Mouse (Mus musculus) kidney, adult 2 months (tissue): Measurements from ENCODE around the gene Figla. TPM values are rescaled to one million over a fixed set of nuclear protein-coding genes. Genes with fewer than 3 reads are reported as not detected.
"Not testable (repeated sequence)": the region's sequence is repeated elsewhere in the genome, so short reads cannot be mapped to it uniquely, and the experiment has no call there.

Experiments
- DNase-seq: peaks from one replicate; pipeline ENCODE4 v3.0.0; 2021
- H3K27ac ChIP-seq: fragments of 200-500 bp; 2 replicates; pipeline ENCODE4 v1.5.1; 2012; ENCODE audit warnings: low read depth, low read length, control low read depth, inconsistent platforms; ENCODE audit not compliant: insufficient read depth
- H3K27me3 ChIP-seq: fragments of 200-500 bp; replicated peaks from 2 replicates; pipeline ENCODE4 v1.6.1; 2012; ENCODE audit warnings: mild to moderate bottlenecking, moderate library complexity, low read length, inconsistent platforms; ENCODE audit not compliant: control insufficient read depth, insufficient read depth
- H3K36me3 ChIP-seq: fragments of 200-500 bp; 2 replicates; pipeline ENCODE4 v1.6.1; 2012; ENCODE audit warnings: mild to moderate bottlenecking, moderate library complexity, low read length, inconsistent platforms; ENCODE audit not compliant: control insufficient read depth, insufficient read depth
- H3K4me1 ChIP-seq: fragments of 200-500 bp; 2 replicates; pipeline ENCODE4 v1.6.1; 2011; ENCODE audit warnings: low read length; ENCODE audit not compliant: control insufficient read depth, insufficient read depth
- H3K4me3 ChIP-seq: fragments of 200-500 bp; 2 replicates; pipeline ENCODE4 v1.5.1; 2011; ENCODE audit warnings: mild to moderate bottlenecking, low read depth, low read length, control low read depth; ENCODE audit not compliant: insufficient read depth
- CTCF ChIP-seq: fragments of 200-500 bp; conservative IDR thresholded peaks from 2 replicates; pipeline ENCODE4 v1.5.1; 2011; ENCODE audit warnings: low read depth, mild to moderate bottlenecking, control low read depth, low read length, moderate library complexity, mixed read lengths; ENCODE audit not compliant: insufficient read depth, insufficient read length
- POLR2A ChIP-seq: fragments of 200-500 bp; IDR thresholded peaks from one replicate; pipeline ENCODE4 v1.6.1; 2011; ENCODE audit warnings: low read depth, low read length, control low read depth
- WGBS: fragments of 180-500 bp; shearing (Covaris S2); methylation state at CpG from one replicate; pipeline ENCODE4 v1.1.7; 2018; 5-methylcytosine and 5-hydroxymethylcytosine counted together
- polyA plus RNA-seq: library from polyadenylated mRNA; depleted of rRNA; stranded (reverse); fragments of >200 nt; gene quantifications from 2 replicates; pipeline ENCODE4 v1.2.3, GENCODE M21; 2012

Figla gene
- polyA plus RNA-seq, 1 experiment: not detected

DNA sequence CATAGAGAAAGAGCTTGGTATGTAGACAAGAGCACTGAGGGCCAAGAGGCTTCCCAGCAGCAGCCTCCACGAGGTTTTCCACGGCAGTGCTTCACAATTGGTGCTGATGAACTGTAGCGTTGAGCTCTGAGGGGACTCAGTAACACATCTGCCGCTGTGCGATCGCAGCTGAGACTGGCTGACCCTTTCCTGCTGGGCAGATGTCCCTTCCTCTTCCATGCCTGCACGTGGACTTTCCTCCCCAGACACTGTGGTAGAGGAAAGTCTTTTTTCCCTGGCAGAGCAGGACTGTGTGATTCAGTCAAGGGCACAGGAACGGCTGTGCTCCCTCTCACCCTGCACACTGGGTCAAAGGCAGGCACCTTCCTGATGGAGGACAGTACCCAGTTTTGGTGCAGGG, 31.6 kb upstream of the Figla start:
- WGBS: 71% methylated on average over 8 of the region's 8 CpGs
- DNase-seq: no peak
- no peak overlapping the region for H3K4me3 ChIP-seq
- H3K27me3 ChIP-seq: no peaks in the 10 kb centered on the region
- H3K27ac ChIP-seq: no peak overlapping the region
- TF ChIP-seq CTCF (no peak), POLR2A (no peak)
- no peaks in the 10 kb centered on the region for H3K36me3 ChIP-seq
- H3K4me1 ChIP-seq: no peaks in the 10 kb centered on the region

DNA sequence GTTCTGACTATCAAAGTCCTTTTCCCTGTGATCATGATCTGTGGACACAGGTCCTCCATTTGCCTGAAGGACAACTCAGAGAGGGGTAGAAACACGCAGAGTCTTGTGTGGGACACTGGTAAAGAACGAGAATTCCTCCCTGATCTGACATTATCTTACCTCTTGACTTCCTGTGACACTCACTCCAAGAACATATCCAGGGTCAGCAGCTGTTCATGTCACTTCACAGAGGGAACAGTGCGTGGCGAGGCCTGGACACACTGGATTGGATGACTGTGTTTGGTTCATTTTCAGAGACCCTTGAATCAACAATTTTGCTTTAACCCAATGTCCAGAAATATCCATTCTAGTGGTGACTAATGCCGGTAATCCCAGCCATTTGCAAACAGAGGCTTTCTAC, 26.4 kb upstream of the Figla start:
- WGBS: 86% methylated on average over 5 of the region's 5 CpGs
- not testable (repeated sequence) for H3K4me3 ChIP-seq, H3K27ac ChIP-seq, H3K36me3 ChIP-seq, H3K27me3 ChIP-seq, DNase-seq, H3K4me1 ChIP-seq

DNA sequence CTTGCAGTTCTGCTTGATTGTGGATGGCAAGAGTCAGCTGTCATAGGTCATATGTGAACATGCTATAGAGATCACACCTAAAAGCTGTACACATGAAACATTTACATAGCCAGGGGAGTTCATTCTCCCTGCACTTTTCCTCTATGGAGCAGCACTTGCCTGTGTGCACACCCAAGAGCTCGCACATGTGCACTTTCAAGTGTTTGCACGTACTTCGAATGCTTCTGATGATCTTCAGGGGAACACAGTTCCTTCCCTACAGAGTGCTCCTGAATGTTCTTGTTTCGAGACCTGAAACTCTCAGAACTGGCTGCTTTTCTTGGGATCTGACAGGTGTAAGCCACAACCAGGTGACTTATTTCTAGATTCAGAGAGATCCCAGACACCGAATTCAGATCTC, 25.2 kb upstream of the Figla start:
- H3K36me3 ChIP-seq, H3K4me3 ChIP-seq, DNase-seq, H3K27ac ChIP-seq, H3K27me3 ChIP-seq, H3K4me1 ChIP-seq: not testable (repeated sequence)
- 78% methylated on average over 5 of the region's 5 CpGs for WGBS

DNA sequence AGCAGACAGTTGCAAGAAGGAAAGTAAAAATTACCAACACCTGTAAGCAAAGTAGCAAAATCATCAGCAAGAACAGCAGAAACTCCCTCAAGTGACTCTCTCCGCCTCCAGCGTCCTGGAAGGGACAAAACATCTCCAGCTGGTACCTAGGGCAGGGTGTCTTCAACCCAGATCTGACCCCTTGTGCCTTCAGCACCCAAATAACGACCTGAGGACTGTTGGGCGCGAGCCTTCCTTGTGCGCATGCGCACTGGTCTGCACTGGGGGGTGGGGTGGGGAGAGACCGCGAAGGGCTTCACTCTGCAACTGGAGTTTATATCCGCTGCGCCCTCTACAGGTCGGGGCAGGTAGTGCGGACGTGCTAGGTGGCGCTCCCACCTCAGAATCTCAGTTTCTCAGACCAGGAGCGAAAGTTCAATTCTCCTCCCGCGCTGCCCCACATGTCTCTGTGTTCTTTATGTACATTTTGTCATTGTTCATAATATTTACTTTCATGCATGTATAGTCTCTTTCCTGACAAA, 12.5 kb upstream of the Figla start:
- Histone ChIP-seq H3K27me3 (no peaks in the 10 kb centered on the region), H3K4me3 (no peak overlapping the region), H3K36me3 (no peaks in the 10 kb centered on the region), H3K4me1 (no peaks in the 10 kb centered on the region; the same call in 1 of the 2 replicates), H3K27ac (no peak overlapping the region)
- WGBS: 82% methylated on average over 18 of the region's 18 CpGs
- TF ChIP-seq POLR2A (no peak), CTCF (peak; percentile 52)
- DNase-seq: peak; percentile 8

DNA sequence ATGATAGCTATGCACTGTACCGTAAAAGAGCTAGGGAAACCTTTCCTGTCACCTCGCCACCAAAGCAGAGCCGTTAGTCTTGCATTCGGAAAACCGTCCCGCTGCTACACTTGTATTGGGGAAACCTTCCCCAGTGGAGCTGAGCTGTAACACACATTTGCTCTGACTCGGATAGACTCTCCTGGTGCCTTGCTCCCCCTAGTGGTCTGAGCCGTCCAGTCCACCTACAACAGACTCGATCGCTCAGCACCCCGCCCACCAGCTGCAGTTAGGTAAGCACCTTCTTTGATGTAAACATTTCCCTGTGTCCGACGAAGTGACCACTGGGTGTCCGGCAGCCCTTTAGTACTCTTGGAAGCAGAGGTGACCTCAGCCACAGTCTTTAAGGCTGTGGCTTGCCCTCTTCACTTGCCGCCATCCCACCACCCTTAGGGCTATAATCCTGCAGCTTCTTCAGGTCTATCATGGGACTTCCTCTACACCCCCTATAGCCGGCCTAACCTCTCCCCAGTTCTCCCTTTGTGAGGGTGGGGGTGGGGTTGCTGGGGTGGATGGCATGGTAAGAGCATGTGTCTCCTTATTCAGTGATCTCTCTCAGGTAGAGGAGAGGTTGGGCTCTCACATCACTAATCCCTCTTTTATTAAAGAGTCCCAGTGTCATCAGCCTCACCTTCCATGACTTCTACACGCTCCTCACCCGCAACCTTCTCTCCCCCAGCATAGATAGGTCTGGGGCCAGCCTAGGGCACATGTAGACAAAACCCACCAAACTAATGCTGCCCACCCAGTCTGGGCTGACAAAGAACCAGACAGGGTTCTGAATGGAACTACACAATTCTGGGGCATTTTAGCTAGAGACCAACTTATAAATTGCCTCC, 11.5 kb upstream of the Figla start:
- H3K27ac ChIP-seq: no peak overlapping the region
- peak; percentile 76 for DNase-seq
- no peaks in the 10 kb centered on the region; the same call in 1 of the 2 replicates for H3K4me1 ChIP-seq
- no peak for TF ChIP-seq POLR2A
- peak; percentile 99 for TF ChIP-seq CTCF
- H3K4me3 ChIP-seq: no peak overlapping the region
- WGBS: 9% methylated on average over 18 of the region's 18 CpGs
- H3K27me3 ChIP-seq: no peaks in the 10 kb centered on the region
- no peaks in the 10 kb centered on the region for H3K36me3 ChIP-seq

DNA sequence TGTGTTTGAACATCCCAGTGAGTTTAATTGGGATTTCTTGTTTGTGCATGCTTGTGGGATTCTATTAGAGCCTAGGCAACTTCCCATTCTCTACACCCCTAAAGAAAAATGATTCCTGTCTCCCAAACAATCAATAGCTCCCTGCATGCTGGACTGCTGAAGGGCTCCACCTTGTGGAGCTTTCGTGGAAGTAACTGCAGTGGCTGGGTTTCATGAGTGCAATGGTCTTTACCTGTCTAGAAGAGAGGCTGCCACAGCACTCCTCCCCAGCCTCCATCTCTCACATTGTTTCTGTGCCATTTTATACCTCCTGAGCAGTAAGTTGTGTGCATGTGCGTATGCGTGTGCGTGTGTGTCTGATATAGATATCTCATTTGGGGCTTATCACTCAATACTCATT, 6.0 kb upstream of the Figla start:
- WGBS: 38% methylated on average over 4 of the region's 4 CpGs
- peak; percentile 69 for DNase-seq
- no peaks in the 10 kb centered on the region for H3K4me1 ChIP-seq
- H3K36me3 ChIP-seq: no peaks in the 10 kb centered on the region
- H3K27me3 ChIP-seq: no peaks in the 10 kb centered on the region
- TF ChIP-seq CTCF (peak; percentile 84), POLR2A (no peak)
- no peak overlapping the region for H3K27ac ChIP-seq
- H3K4me3 ChIP-seq: no peak overlapping the region

DNA sequence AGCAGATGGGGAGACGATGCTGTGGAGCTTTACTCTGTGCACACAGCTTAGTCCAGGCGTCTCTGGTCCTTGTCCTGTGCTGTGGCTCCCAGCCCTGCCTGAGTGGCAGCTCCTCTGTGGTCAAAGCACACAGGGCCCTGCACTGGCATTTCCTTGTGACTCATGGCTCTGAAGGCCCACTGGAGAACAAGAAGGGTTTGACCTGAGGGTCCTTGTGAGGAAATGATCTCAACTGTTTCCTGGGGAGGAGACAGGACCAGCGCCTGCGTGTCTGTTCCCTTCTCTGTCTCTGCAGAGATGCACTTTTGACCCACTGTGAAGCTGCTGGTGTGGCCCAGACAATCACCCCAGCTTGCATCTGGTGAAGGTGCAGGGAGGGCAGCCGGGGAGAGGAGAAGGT, 1.2 kb upstream of the Figla start:
- H3K4me3 ChIP-seq, H3K27ac ChIP-seq, H3K36me3 ChIP-seq, H3K27me3 ChIP-seq, H3K4me1 ChIP-seq: not testable (repeated sequence)
- WGBS: 63% methylated on average over 5 of the region's 5 CpGs
- peak; percentile 41 for DNase-seq
